Mouse (Mus musculus): ENCODE results near the gene Scn9a.

DNA sequence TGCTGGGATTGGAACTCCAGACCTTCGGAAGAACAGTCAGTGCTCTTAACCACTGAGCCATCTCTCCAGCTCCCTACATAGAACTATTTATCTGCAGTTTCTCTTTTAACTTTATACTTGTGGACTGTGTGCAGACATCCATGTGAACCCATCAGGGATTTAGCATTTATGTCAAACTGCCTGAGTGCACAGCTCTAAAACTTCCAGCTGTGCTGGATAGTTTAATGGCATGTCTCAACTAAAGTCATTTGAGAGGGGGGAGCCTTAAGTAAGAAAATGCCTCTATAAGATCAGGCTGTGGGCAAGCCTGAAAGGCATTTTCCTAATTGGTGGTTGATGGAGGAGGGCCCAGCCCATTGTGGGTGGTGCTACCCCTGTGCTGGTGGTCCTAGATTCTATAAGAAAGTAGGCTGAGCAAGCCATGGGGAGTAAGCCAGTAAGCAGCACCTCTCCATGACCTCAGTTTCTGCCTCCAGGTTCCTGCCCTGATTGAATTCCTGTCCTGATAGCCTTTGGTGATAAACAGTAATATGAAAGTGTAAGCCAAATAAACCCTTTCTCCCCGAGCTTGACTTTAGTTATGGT, 169.8 kb downstream of the Scn9a start:
- TF ChIP-seq HCFC1 (IDR thresholded peaks at IDR 0.05; ENCODE audit: borderline replicate concordance, insufficient read depth, low read length) (no peak), ZC3H11A (IDR thresholded peaks at IDR 0.05; ENCODE audit: borderline replicate concordance, low read depth, low read length) (no peak), ZNF384 (IDR thresholded peaks at IDR 0.05; ENCODE audit: low read depth, low read length) (no peak), CHD2 (IDR thresholded peaks at IDR 0.05; ENCODE audit: low read depth, low read length) (no peak), MAFK (IDR thresholded peaks at IDR 0.05; ENCODE audit: insufficient read depth, low read depth, low read length) (no peak)

Data from ES-E14 (cell line).